Mouse (Mus musculus) limb, embryonic 12.5 days (tissue): ENCODE measurements around the gene Ptov1. TPM values are rescaled to one million over a fixed set of nuclear protein-coding genes. Genes with fewer than 3 reads are reported as not detected.
"Not testable (repeated sequence)": the region's sequence is repeated elsewhere in the genome, so short reads cannot be mapped to it uniquely, and the experiment has no call there.

ENCODE experiments used
- ATAC-seq: fragments of 200-750 bp; cut with Nextera tagmentation; 2 replicates; pipeline ENCODE4 v1.8.0; 2017; ENCODE audit warnings: low read depth, moderate TSS enrichment; ENCODE audit not compliant: insufficient number of reproducible peaks, insufficient read depth, low FRiP score, low TSS enrichment
- H3K27ac ChIP-seq: fragments of 300-500 bp; sonication (generic); 2 replicates; pipeline ENCODE4 v1.5.1; 2016; ENCODE audit warnings: mild to moderate bottlenecking, moderate library complexity
- H3K27me3 ChIP-seq: fragments of 300-500 bp; sonication (generic); 2 replicates; pipeline ENCODE4 v1.6.1; 2016; ENCODE audit warnings: mild to moderate bottlenecking, moderate library complexity
- H3K36me3 ChIP-seq: fragments of 300-500 bp; sonication (generic); 2 replicates; pipeline ENCODE4 v1.6.1; 2016; ENCODE audit warnings: mild to moderate bottlenecking, moderate library complexity
- H3K4me1 ChIP-seq: fragments of 300-500 bp; sonication (generic); replicated peaks from 2 replicates; pipeline ENCODE4 v1.6.1; 2016
- H3K4me2 ChIP-seq: fragments of 300-500 bp; sonication (generic); 2 replicates; pipeline ENCODE4 v1.6.1; 2016; ENCODE audit warnings: mild to moderate bottlenecking, moderate library complexity
- H3K4me3 ChIP-seq: fragments of 300-500 bp; sonication (generic); replicated peaks from 2 replicates; pipeline ENCODE4 v1.5.1; 2016; ENCODE audit warnings: mild to moderate bottlenecking
- H3K9ac ChIP-seq: fragments of 300-500 bp; sonication (generic); replicated peaks from 2 replicates; pipeline ENCODE4 v1.6.1; 2016; ENCODE audit warnings: mild to moderate bottlenecking, moderate library complexity
- H3K9me3 ChIP-seq: fragments of 300-500 bp; sonication (generic); 2 replicates; pipeline ENCODE4 v1.6.1; 2016; ENCODE audit warnings: mild to moderate bottlenecking, moderate library complexity
- WGBS: fragments of 180-500 bp; shearing (Covaris S2); methylation state at CpG from one replicate; pipeline ENCODE4 v1.1.7; 2016; 5-methylcytosine and 5-hydroxymethylcytosine counted together
- polyA plus RNA-seq: library from polyadenylated mRNA; unstranded; fragments of >200 nt; fragmentation: Nextera tagmentation; extraction: Ambion mirVana; gene quantifications from 2 replicates; pipeline ENCODE4 v1.2.1, GENCODE M21; 2016

Ptov1 gene
- polyA plus RNA-seq, 1 experiment from 2014 or later: 615 TPM

DNA sequence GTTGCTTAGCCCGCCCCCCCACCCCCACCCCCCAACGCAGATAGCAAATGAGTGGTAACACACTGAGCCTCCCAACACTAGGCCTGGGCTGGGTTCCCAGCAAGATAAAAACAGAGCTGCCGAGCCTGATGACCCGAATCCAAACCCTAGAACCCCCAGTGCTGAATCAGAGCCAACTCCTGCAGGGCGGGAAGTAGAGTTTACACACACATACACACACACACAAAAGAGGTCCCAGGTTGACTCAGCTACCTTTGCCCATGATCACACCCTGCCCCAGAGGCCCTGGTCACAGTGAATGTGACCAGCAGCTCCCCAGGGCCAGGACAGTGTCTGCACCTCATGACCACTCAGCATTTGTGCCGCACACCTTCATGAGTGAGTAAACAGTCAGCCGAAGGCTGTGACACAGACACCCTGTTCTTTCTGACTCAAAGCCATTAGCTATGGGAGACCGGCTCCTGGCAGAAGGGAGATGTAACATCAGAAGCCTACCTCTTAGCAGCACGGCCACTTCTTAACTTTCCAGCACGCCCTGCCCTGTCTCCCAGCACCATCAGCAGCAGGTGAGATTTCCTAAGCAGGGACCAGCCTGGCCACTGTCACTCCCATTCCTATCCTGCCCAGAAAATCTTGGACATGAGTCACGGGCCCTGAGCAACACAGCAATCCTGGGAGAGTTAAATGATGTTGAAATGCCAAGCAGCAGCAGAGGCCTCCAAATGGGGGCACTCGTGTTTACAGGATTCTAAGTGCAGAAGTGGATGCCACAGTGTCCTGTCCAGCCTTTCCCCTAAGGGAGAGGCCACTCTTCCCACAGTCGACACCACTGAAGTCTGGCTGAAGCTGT is 18.9 kb upstream of the Ptov1 start:
- no peak for ATAC-seq
- no peak overlapping the region for H3K4me3 ChIP-seq
- H3K27me3 ChIP-seq: no peaks in the 10 kb centered on the region
- peaks cover 20% of the 10 kb centered on the region for H3K4me1 ChIP-seq
- H3K4me2 ChIP-seq: no peak overlapping the region
- no peak overlapping the region for H3K9ac ChIP-seq
- H3K9me3 ChIP-seq: no peaks in the 10 kb centered on the region
- WGBS: 89% methylated on average over 13 of the region's 13 CpGs
- H3K36me3 ChIP-seq: peaks cover 67% of the 10 kb centered on the region
- no peak overlapping the region for H3K27ac ChIP-seq

- Histone ChIP-seq H3K36me3 (peaks cover 82% of the 10 kb centered on the region), H3K4me2 (no peak overlapping the region), H3K4me1 (peaks cover 15% of the 10 kb centered on the region), H3K27me3 (no peaks in the 10 kb centered on the region), H3K9ac (no peak overlapping the region), H3K9me3 (no peaks in the 10 kb centered on the region), H3K4me3 (no peak overlapping the region), H3K27ac (no peak overlapping the region)
- WGBS: 91% methylated on average over 7 of the region's 7 CpGs
- no peak for ATAC-seq
Measured at GRCm38 (mm10) chr7:44886964-44887363, 17.4 kb upstream of the Ptov1 start.

GRCm38 (mm10) chr7:44884637-44885036 is 15.0 kb upstream of the Ptov1 start:
- WGBS: 95% methylated on average over 5 of the region's 5 CpGs
- Histone ChIP-seq H3K27me3 (no peaks in the 10 kb centered on the region), H3K9me3 (no peaks in the 10 kb centered on the region), H3K9ac (no peak overlapping the region), H3K4me2 (no peak overlapping the region), H3K4me3 (no peak overlapping the region), H3K4me1 (no peaks in the 10 kb centered on the region), H3K36me3 (peaks cover 96% of the 10 kb centered on the region), H3K27ac (no peak overlapping the region)
- ATAC-seq: no peak

- ATAC-seq: no peak
Measured at GRCm38 (mm10) chr7:44883036-44883435, 13.4 kb upstream of the Ptov1 start.

DNA sequence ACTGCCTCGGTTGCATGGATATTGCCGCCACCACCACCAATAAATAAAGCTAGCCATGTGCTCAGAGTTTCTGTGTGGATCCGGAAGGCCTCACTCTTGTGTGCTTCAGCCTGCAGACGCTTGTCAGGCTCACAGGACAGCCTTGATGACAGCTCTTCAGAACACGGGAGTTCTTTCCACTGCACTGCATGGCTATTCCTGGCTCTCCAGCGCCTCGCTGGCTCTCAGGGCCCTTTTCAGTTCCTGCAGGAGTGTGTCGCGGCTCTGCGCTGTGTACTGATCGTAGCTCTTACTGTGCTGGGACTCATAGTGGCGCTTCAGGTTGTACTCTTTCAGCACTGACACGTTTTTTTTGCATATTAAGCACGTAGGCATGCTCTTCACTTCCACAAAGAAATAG is 8.2 kb upstream of the Ptov1 start:
- peaks cover 74% of the 10 kb centered on the region for H3K36me3 ChIP-seq
- H3K4me1 ChIP-seq: no peaks in the 10 kb centered on the region
- no peaks in the 10 kb centered on the region for H3K9me3 ChIP-seq
- no peak for ATAC-seq
- no peak overlapping the region for H3K27ac ChIP-seq
- H3K27me3 ChIP-seq: no peaks in the 10 kb centered on the region
- WGBS: 92% methylated on average over 14 of the region's 14 CpGs
- no peak overlapping the region for H3K4me3 ChIP-seq
- no peak overlapping the region for H3K9ac ChIP-seq
- H3K4me2 ChIP-seq: no peak overlapping the region; the same call in 1 of the 2 replicates

More at GRCm38 (mm10) chr7:44883036-44883435, 13.4 kb upstream of the Ptov1 start:
- Histone ChIP-seq H3K36me3 (peaks cover 97% of the 10 kb centered on the region), H3K27me3 (no peaks in the 10 kb centered on the region), H3K27ac (no peak overlapping the region), H3K4me1 (no peaks in the 10 kb centered on the region), H3K9ac (no peak overlapping the region), H3K9me3 (no peaks in the 10 kb centered on the region), H3K4me3 (no peak overlapping the region), H3K4me2 (no peak overlapping the region)
- 96% methylated on average over 3 of the region's 3 CpGs for WGBS

DNA sequence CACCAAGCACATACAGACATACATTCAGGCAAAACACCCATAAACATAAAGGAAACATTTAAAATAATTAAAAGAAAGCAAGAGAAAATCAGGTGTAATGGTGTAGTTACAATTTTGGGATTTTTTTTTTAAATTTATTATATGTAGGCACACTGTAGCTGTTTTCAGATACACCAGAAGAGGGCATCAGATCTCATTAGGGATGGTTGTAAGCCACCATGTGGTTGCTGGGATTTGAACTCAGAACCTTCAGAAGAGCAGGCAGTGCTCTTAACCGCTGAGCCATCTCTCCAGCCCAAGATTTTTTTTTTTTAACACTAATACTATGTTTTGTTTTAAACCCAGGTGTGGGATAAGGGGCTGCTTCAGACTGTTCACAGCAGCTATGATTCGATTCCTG is 2.2 kb upstream of the Ptov1 start:
- not testable (repeated sequence) for H3K4me3 ChIP-seq, H3K9ac ChIP-seq, H3K9me3 ChIP-seq, ATAC-seq, H3K4me2 ChIP-seq, H3K27me3 ChIP-seq, H3K27ac ChIP-seq
- Histone ChIP-seq H3K36me3 (peaks cover 22% of the 10 kb centered on the region), H3K4me1 (peaks cover 26% of the 10 kb centered on the region)
- 84% methylated on average over 2 of the region's 2 CpGs for WGBS

- H3K9me3 ChIP-seq: no peaks in the 10 kb centered on the region
- H3K4me1 ChIP-seq: peaks cover 32% of the 10 kb centered on the region
- no peak overlapping the region for H3K4me3 ChIP-seq
- no peak overlapping the region for H3K27ac ChIP-seq
- 76% methylated on average over 1 of the region's 1 CpGs for WGBS
- H3K27me3 ChIP-seq: no peaks in the 10 kb centered on the region
- H3K9ac ChIP-seq: no peak overlapping the region
- H3K4me2 ChIP-seq: no peak overlapping the region
- ATAC-seq: no peak
- H3K36me3 ChIP-seq: peaks cover 23% of the 10 kb centered on the region
Measured at GRCm38 (mm10) chr7:44871181-44871580, 1.6 kb upstream of the Ptov1 start.

DNA sequence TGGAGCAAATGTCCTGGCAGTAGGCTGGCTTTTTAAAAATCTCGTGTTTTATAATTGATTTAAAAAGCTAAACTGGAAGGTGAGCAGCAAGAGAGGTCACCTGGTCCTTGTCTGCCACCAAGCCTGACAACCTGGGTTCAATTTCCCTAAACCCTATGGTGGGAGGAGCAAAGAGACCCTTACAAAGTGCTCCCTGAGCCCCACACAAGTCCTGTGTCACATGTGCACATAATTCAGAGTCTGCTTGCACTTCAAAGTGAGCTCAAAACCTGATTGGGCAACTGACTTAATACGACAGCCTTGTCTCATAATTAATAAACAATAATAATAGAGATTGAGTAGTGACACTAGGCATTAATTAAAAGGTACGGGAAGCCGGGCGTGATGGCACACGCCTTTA is 1.0 kb upstream of the Ptov1 start:
- H3K4me2 ChIP-seq: peak overlapping the region; percentile 92
- H3K9ac ChIP-seq: peak overlapping the region; percentile 100
- H3K9me3 ChIP-seq: no peaks in the 10 kb centered on the region
- H3K27ac ChIP-seq: peak overlapping the region; percentile 100
- peak overlapping the region; percentile 94 for H3K4me3 ChIP-seq
- peaks cover 23% of the 10 kb centered on the region for H3K36me3 ChIP-seq
- H3K27me3 ChIP-seq: no peaks in the 10 kb centered on the region
- WGBS: 63% methylated on average over 6 of the region's 6 CpGs
- no peak for ATAC-seq
- H3K4me1 ChIP-seq: peaks cover 37% of the 10 kb centered on the region

DNA sequence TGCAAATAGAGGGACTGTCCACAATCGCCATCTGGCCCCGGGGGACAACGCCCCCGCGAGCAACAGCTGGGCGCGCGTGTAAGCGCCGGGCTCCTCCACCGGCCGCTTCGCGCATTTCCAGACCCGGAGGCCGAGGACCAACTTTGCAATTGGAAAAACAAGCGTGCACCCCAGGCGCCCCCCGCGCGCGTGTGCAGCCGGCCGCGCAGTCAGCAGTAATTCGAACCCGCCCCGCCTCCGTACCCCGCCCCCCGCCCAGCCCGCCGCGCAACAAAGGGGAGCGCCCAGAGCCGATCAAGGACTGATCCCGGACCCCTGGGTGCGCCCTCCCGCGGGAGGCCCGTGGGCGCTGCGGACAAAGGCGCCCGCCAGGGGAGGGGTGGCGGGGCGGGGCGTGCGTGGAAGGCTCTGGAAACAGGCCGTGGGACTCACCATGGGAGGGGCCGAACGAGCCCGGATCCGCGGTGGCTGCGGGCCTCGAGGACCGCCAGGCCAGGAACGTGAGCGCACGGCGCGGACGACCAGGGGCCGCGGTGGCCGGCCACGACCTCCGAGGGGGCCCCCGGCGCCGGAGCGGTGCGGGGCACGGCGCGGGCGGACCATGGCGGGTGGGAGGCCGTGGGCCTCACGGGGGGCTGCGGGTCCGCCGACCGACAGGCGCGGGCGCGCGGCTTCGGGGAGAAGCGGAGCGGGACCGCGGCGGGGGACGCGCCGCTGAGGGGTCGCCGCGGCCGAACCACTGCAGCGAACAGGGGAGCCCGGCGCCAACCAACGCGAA is 480 bp downstream of the Ptov1 start:
- peak; percentile 21 for ATAC-seq
- under 1% methylated on average over 99 of the region's 108 CpGs for WGBS

DNA sequence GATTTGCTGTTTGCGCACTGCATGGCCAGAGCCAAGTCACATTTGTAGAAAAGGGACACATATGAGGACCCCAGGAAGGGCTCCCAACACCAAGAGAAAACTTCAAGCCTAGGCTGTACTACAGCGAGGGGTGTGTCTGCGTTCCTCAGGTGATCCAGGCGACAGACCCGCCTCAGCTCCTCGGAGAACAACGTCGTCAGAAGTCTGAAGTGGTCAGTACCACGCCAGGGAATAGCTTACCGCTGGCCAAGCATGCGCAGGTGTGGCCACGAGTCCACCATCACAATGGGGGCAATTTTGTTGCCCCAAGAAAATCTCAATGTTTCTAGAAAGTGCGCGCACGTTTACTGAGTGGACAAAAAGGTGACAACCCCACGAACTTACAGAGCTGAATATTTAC is 1.1 kb downstream of the Ptov1 start:
- 8% methylated on average over 16 of the region's 16 CpGs for WGBS
- peak overlapping the region; percentile 94 for H3K4me3 ChIP-seq
- H3K9ac ChIP-seq: peak overlapping the region; percentile 100
- H3K36me3 ChIP-seq: peaks cover 41% of the 10 kb centered on the region
- H3K27ac ChIP-seq: peak overlapping the region; percentile 100
- H3K27me3 ChIP-seq: no peaks in the 10 kb centered on the region
- no peak for ATAC-seq
- H3K9me3 ChIP-seq: no peaks in the 10 kb centered on the region
- H3K4me1 ChIP-seq: peaks cover 46% of the 10 kb centered on the region
- peak overlapping the region; percentile 92 for H3K4me2 ChIP-seq

More for the DNA sequence above, 480 bp downstream of the Ptov1 start:
- H3K36me3 ChIP-seq: peaks cover 35% of the 10 kb centered on the region
- H3K27me3 ChIP-seq: no peaks in the 10 kb centered on the region
- H3K4me3 ChIP-seq: peak overlapping the region; percentile 94
- H3K9me3 ChIP-seq: no peaks in the 10 kb centered on the region
- peak overlapping the region; percentile 92 for H3K4me2 ChIP-seq
- H3K4me1 ChIP-seq: peaks cover 46% of the 10 kb centered on the region
- peak overlapping the region; percentile 100 for H3K9ac ChIP-seq
- H3K27ac ChIP-seq: peak overlapping the region; percentile 100

- H3K4me2 ChIP-seq: peak overlapping the region; percentile 92
- H3K4me3 ChIP-seq: peak overlapping the region; percentile 94
- no peak for ATAC-seq
- peak overlapping the region; percentile 100 for H3K9ac ChIP-seq
- WGBS: 61% methylated on average over 9 of the region's 9 CpGs
- peaks cover 48% of the 10 kb centered on the region for H3K36me3 ChIP-seq
- no peaks in the 10 kb centered on the region for H3K27me3 ChIP-seq
- no peaks in the 10 kb centered on the region for H3K9me3 ChIP-seq
- H3K4me1 ChIP-seq: peaks cover 46% of the 10 kb centered on the region
- no peak overlapping the region; the same call in 1 of the 2 replicates for H3K27ac ChIP-seq
Measured at GRCm38 (mm10) chr7:44867802-44868201, 1.8 kb downstream of the Ptov1 start.
